Mouse (Mus musculus) cerebellum, postnatal 36 days (tissue): ENCODE measurements around the gene Gm5065.

Experiments used
- DNase-seq, 2 experiments: peaks; one replicate each; pipeline ENCODE4 v3.0.0; 2021 to 2022; ENCODE audit warnings: mixed read lengths in 2 of 2

Gene Gm5065

DNA sequence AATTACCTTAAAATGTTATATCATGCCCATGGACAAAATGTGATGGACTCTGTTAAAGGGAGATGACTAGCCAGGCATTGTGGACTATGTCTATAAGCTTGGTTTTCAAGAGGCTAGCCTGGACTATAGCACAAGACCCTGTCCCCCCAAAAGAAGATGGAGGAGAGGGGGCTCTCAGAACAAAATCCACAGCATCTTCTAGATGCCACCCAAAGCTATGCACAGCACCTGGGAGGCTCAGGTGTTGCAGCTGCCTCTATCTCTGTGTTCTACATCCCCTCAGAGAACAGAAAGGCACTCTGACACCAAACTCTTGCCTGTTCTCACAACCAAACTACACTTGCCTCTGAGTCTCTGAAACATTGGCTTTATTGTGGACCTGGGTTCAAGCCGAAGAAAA is at the start of gene Gm5065:
Gene Gm5065, plus strand, starts transcription at position 301 of the 400 bp plus-strand sequence.
- no peak for DNase-seq

GRCm38 (mm10) chr7:5327511-5327910 is 22.8 kb upstream of the Gm5065 start:
- DNase-seq, result no peak

DNA sequence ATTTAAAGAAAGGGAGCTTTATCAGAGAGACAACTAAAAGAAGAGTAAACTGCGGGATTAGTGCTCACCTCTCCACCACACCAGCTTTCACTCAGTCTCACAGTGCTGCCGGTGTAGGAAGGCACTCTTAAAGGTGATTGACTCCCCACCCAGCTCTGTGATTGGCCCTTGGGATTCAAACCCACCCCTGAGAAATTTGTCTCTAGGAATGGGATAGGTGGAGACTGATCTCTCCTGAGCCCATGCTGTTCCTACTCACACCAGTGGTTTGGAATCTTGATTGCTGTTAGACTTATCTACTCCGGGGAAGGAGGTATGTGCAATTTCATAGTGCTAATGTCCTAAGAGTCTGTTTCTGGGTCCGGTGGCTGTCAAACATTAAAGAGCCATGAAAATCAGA is 598 bp downstream of the Gm5065 start, which contains the start of gene Nlrp2:
Gene Nlrp2, minus strand, starts transcription at position 101 of the 400 bp plus-strand sequence.
- no peak for DNase-seq

GRCm38 (mm10) chr7:5363599-5363998 is 13.3 kb downstream of the Gm5065 start:
- no peak for DNase-seq

DNA sequence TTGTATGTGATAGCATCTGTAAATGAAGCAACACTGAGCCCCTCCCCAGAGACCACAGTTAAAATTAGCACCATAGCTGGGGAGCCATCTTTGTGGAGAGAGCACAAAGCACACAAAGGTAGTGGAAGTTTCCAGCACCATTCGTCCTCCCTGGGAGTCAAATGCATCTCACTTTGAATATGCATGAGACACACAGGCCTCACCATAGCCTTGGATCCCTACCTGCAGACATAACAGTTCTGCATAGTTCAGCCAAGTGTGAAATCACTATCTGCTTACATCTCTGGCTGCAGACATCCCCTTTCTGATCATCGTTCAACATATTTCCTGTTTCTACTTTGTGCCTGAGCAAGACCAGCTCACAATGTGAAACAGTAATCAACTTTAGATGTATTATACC is 16.4 kb downstream of the Gm5065 start:
- no peak for DNase-seq

- DNase-seq, result no peak
Observed at GRCm38 (mm10) chr7:5406201-5406600, 55.9 kb downstream of the Gm5065 start.
